Mouse (Mus musculus): ENCODE results near the gene Rhd. TPM values are rescaled to one million over a fixed set of nuclear protein-coding genes. Genes with fewer than 3 reads are reported as not detected.

The Rhd gene
- polyA plus RNA-seq, 1 experiment = 1.6 TPM

DNA sequence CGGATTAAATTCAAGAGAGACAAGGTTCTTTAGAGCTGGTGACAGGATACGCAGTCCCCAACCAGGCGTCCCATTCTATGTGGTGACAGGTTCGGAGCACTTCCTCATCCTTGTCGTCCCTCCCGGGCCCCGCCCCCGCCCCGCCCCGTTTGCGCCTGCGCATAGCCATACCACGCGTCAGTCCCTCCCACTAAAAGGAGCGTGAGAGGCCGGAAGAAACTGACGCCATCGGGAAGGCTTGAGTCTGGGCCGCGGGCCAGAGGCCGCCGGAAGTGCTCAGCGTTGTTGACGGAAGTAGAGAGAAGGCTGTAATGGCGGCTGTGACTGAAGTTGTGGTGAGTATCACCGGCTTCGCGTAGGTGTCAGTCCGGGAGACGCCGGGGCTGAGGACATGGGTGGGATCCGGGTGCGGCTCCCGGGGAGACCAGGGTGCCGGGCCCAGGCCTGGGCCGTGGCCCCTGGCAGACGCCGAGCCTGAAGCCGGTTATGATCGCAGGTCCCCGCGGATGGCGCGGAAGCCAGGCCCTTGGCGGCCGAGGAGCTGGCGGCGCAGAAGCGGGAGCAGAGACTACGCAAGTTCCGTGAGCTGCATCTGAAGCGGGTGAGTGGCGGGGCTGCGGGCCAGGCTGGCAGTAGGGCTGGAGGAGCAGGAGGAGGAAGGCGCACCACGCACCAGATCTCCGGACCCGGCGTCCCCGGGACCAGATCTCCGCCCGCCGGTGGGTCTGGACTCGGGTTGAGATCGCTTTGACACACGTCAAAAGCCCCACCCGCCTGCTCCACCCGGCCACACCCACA, 66.5 kb downstream of the Rhd start, which contains the start of gene Syf2:
Syf2 (plus strand) TSS at position 215 of the 798 bp plus-strand sequence.
- Histone ChIP-seq H3K36me3 (ENCODE audit: control insufficient read depth, insufficient read depth, low read length) (peaks cover 1% of the 10 kb centered on the region), H3K4me1 (ENCODE audit: control insufficient read depth, insufficient read depth, low read length) (no peaks in the 10 kb centered on the region), H3K27ac (ENCODE audit: control insufficient read depth, insufficient read depth, low read depth, low read length) (peak within 1 kb of the TSS; percentile 37), H3K4me3 (ENCODE audit: control insufficient read depth, low read depth, low read length) (peak within 1 kb of the TSS; percentile 97), H3K27me3 (ENCODE audit: control insufficient read depth, insufficient read depth, low read length) (no peaks in the 10 kb centered on the region)
- TF ChIP-seq CTCF (IDR thresholded peaks at IDR 0.05; ENCODE audit: control insufficient read depth, insufficient read depth, insufficient replicate concordance, low read depth, low read length) (no peak), POLR2A (IDR thresholded peaks at IDR 0.05; ENCODE audit: control insufficient read depth, low read depth, low read length) (peak; percentile 57; the same call in 1 of the 2 replicates)

GRCm38 (mm10) chr4:134937240-134938176, 73.2 kb downstream of the Rhd start:
- TF ChIP-seq CTCF (IDR thresholded peaks at IDR 0.05; ENCODE audit: control insufficient read depth, insufficient read depth, insufficient replicate concordance, low read depth, low read length) (no peak), POLR2A (IDR thresholded peaks at IDR 0.05; ENCODE audit: control insufficient read depth, low read depth, low read length) (no peak)
- Histone ChIP-seq H3K27ac (ENCODE audit: control insufficient read depth, insufficient read depth, low read depth, low read length) (no peak overlapping the region), H3K36me3 (ENCODE audit: control insufficient read depth, insufficient read depth, low read length) (peaks cover 5% of the 10 kb centered on the region)

GRCm38 (mm10) chr4:134939900-134940299, 75.6 kb downstream of the Rhd start:
- Histone ChIP-seq H3K4me3 (ENCODE audit: control insufficient read depth, low read depth, low read length) (no peak overlapping the region; the same call in 1 of the 2 replicates), H3K36me3 (ENCODE audit: control insufficient read depth, insufficient read depth, low read length) (peaks cover 3% of the 10 kb centered on the region), H3K27me3 (ENCODE audit: control insufficient read depth, insufficient read depth, low read length) (no peaks in the 10 kb centered on the region), H3K4me1 (ENCODE audit: control insufficient read depth, insufficient read depth, low read length) (peaks cover 2% of the 10 kb centered on the region; the same call in 1 of the 2 replicates), H3K27ac (ENCODE audit: control insufficient read depth, insufficient read depth, low read depth, low read length) (no peak overlapping the region)
- TF ChIP-seq POLR2A (IDR thresholded peaks at IDR 0.05; ENCODE audit: control insufficient read depth, low read depth, low read length) (no peak), CTCF (IDR thresholded peaks at IDR 0.05; ENCODE audit: control insufficient read depth, insufficient read depth, insufficient replicate concordance, low read depth, low read length) (no peak)

More at GRCm38 (mm10) chr4:134937240-134938176, 73.2 kb downstream of the Rhd start:
- Histone ChIP-seq H3K27me3 (ENCODE audit: control insufficient read depth, insufficient read depth, low read length) (no peaks in the 10 kb centered on the region), H3K4me1 (ENCODE audit: control insufficient read depth, insufficient read depth, low read length) (peaks cover 2% of the 10 kb centered on the region; the same call in 1 of the 2 replicates), H3K4me3 (ENCODE audit: control insufficient read depth, low read depth, low read length) (no peak overlapping the region)

DNA sequence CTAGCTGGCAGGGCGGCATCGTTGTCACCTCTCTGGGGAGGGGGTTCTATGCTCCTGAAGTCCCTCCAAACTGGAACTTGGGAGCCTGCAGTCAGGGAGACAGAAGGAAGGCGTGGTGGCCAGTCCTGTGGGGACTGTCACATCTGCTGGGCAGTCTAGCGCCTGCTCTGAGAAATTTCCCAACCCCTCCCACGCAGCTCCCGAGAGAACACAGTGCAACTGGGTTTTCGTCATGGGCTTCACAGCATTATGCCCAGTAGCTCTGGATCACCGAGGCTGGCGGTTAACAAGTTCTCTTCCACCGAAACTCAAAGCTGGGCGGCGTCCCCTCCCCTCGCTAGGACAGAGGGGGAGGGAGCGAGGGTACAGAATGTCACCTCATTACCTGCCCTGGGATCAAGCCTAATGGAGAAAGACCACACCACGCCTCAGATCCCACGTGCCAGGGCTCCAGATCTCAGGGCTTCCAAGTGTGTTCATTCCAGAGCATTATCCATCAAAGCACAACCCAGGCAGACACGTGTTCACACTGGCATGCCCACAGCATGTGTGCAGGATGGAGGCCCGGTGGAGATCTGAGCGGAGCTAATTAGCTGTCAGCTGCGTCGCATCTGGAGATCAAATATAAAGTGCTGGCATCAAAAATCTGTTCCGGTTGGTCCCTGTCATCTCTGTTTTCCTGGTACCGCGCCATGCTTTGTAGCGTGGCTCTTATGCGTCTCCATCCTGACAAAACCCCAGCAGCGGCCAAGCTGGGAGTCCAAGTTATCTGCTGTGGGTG, 79.6 kb downstream of the Rhd start:
- no peaks in the 10 kb centered on the region for H3K36me3 ChIP-seq (ENCODE audit: control insufficient read depth, insufficient read depth, low read length)
- no peaks in the 10 kb centered on the region for H3K27me3 ChIP-seq (ENCODE audit: control insufficient read depth, insufficient read depth, low read length)
- peaks cover 4% of the 10 kb centered on the region for H3K4me1 ChIP-seq (ENCODE audit: control insufficient read depth, insufficient read depth, low read length)
- no peak overlapping the region for H3K4me3 ChIP-seq (ENCODE audit: control insufficient read depth, low read depth, low read length)
- TF ChIP-seq POLR2A (IDR thresholded peaks at IDR 0.05; ENCODE audit: control insufficient read depth, low read depth, low read length) = no peak
- no peak for TF ChIP-seq CTCF (IDR thresholded peaks at IDR 0.05; ENCODE audit: control insufficient read depth, insufficient read depth, insufficient replicate concordance, low read depth, low read length)
- H3K27ac ChIP-seq (ENCODE audit: control insufficient read depth, insufficient read depth, low read depth, low read length) = no peak overlapping the region

Other genes starting within 250 kb of the Rhd start
- 0.87 and 0.95 TPM in 2 replicates for gene Man1c1, start 160.2 kb upstream of the Rhd start, polyA plus RNA-seq (2012; rRNA removed)
- 1.7 and 1.9 TPM in 2 replicates for gene Ldlrap1, start 96.5 kb upstream of the Rhd start, polyA plus RNA-seq (2012; rRNA removed)
- 14.6 and 15.7 TPM in 2 replicates for gene Maco1, start 11.2 kb upstream of the Rhd start, polyA plus RNA-seq (2012; rRNA removed)
- gene Tmem50a, start 50.5 kb downstream of the Rhd start, polyA plus RNA-seq (2012; rRNA removed) = 19.5 and 23.0 TPM in 2 replicates
- gene Rsrp1, start 59.1 kb downstream of the Rhd start, polyA plus RNA-seq (2012; rRNA removed) = 145 and 148 TPM in 2 replicates
- gene Syf2, start 66.4 kb downstream of the Rhd start, polyA plus RNA-seq (2012; rRNA removed) = 22.0 and 24.3 TPM in 2 replicates